Mouse (Mus musculus): ENCODE data around the gene Zfyve26. TPM values are rescaled to one million over a fixed set of nuclear protein-coding genes. Genes with fewer than 3 reads are reported as not detected.
"Not testable (repeated sequence)": the region's sequence is repeated elsewhere in the genome, so short reads cannot be mapped to it uniquely, and the experiment has no call there.

Gene Zfyve26
- polyA plus RNA-seq, 1 experiment from 2014 or later: 13.7 TPM

DNA sequence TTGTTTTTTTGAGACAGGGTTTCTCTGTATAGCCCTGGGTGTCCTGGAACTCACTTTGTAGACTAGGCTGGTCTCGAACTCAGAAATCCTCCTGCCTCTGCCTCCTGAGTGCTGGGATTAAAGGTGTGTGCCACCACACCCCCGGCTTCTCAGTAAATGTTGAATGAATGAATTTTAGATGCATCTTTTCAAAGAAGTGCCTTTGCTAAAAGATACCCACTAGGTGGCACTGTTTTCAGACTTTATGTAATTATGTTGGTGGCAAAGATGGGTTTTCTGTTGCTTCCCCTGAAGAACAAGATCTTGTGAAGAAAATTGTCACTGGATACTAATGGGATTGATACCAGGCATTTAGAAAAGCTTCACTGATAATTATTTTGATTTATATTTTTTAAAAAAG, 26.4 kb upstream of the Zfyve26 start:
- not testable (repeated sequence) for H3K27ac ChIP-seq (ENCODE audit: low read depth, low read length); ATAC-seq (replicated peaks; ENCODE audit: insufficient number of reproducible peaks, low FRiP score, low TSS enrichment); H3K9me3 ChIP-seq (replicated peaks; ENCODE audit: control insufficient read depth, low read length); H3K4me2 ChIP-seq; H3K4me3 ChIP-seq (ENCODE audit: low read depth, low read length); H3K36me3 ChIP-seq (ENCODE audit: control insufficient read depth, insufficient read depth, low read length); H3K27me3 ChIP-seq (ENCODE audit: control insufficient read depth, insufficient read depth, low read length); H3K4me1 ChIP-seq (ENCODE audit: control insufficient read depth, insufficient read depth, low read length); H3K9ac ChIP-seq (ENCODE audit: low read depth, low read length)
- WGBS (ENCODE audit: insufficient replicate concordance): 57% methylated on average over 2 of the region's 2 CpGs

DNA sequence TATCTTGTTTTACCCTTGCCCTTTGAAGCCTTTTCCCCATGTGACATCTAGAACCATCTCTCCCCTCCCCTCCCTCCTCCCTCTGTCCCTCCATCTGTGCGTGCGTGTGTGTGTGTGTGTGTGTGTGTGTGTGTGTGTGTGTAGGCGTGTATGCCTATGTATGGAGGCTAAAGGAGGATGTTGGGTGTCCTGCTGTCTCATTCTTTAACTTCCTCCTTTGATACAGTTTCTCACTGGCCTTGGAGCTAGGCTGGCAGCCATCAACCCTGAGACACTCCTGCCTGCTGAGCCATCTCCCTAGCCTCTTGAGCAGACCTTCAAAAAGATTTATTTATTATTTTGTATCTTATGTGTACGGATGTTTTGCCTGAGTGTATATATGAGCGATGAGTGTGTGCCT, 24.8 kb upstream of the Zfyve26 start:
- no peak overlapping the region for H3K4me2 ChIP-seq
- no peaks in the 10 kb centered on the region for H3K9me3 ChIP-seq (replicated peaks; ENCODE audit: control insufficient read depth, low read length)
- WGBS (ENCODE audit: insufficient replicate concordance): 79% methylated on average over 5 of the region's 5 CpGs
- no peaks in the 10 kb centered on the region for H3K36me3 ChIP-seq (ENCODE audit: control insufficient read depth, insufficient read depth, low read length)
- no peak for ATAC-seq (replicated peaks; ENCODE audit: insufficient number of reproducible peaks, low FRiP score, low TSS enrichment)
- no peak overlapping the region for H3K9ac ChIP-seq (ENCODE audit: low read depth, low read length)
- no peak overlapping the region for H3K27ac ChIP-seq (ENCODE audit: low read depth, low read length)
- H3K4me3 ChIP-seq (ENCODE audit: low read depth, low read length): no peak overlapping the region
- no peaks in the 10 kb centered on the region for H3K4me1 ChIP-seq (ENCODE audit: control insufficient read depth, insufficient read depth, low read length)
- H3K27me3 ChIP-seq (ENCODE audit: control insufficient read depth, insufficient read depth, low read length): no peaks in the 10 kb centered on the region

DNA sequence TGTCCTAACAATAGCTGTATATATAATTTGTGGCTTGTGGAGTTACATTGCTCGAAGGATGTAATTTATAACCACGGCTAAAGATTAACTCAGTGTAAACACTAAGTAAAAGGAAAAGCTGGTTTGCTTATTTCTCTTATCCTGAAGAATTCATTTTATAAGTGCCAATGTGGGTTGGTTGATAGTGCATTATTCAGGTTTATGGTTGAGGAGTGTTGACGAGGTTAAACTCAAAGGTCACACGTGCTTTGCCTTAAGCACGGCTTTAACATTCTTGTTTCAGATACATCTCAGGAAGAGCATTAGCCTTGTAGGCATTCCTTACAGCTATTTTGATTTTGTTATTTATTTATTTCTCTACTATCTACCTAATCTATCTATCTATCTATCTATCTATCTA, 21.2 kb upstream of the Zfyve26 start:
- no peak overlapping the region for H3K4me3 ChIP-seq (ENCODE audit: low read depth, low read length)
- no peaks in the 10 kb centered on the region for H3K36me3 ChIP-seq (ENCODE audit: control insufficient read depth, insufficient read depth, low read length)
- no peaks in the 10 kb centered on the region for H3K4me1 ChIP-seq (ENCODE audit: control insufficient read depth, insufficient read depth, low read length)
- ATAC-seq (replicated peaks; ENCODE audit: insufficient number of reproducible peaks, low FRiP score, low TSS enrichment): no peak
- no peak overlapping the region for H3K27ac ChIP-seq (ENCODE audit: low read depth, low read length)
- H3K9me3 ChIP-seq (replicated peaks; ENCODE audit: control insufficient read depth, low read length): no peaks in the 10 kb centered on the region
- no peak overlapping the region for H3K4me2 ChIP-seq
- WGBS (ENCODE audit: insufficient replicate concordance): 87% methylated on average over 5 of the region's 5 CpGs
- H3K9ac ChIP-seq (ENCODE audit: low read depth, low read length): no peak overlapping the region
- no peaks in the 10 kb centered on the region for H3K27me3 ChIP-seq (ENCODE audit: control insufficient read depth, insufficient read depth, low read length)

DNA sequence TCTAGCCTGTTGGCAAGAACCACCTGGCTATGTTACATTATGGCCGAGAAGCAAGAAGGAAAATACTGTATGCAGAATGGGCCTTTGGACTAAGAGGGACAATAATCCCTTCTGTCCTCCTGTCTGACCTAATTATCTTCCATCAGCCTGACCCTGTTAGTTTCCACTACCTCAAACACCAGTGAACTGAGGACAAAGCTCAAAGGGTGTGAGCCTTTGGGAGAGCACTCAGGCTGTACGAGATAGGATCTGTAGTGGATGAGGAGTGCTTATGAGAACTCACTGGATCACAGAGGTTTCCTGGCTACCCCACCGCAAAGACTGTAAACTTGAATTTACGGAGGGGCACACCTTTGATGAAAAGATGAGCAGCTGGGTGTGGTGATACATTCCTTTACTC, 17.6 kb upstream of the Zfyve26 start:
- Histone ChIP-seq H3K4me2 (no peak overlapping the region), H3K27ac (ENCODE audit: low read depth, low read length) (no peak overlapping the region), H3K36me3 (ENCODE audit: control insufficient read depth, insufficient read depth, low read length) (no peaks in the 10 kb centered on the region), H3K27me3 (ENCODE audit: control insufficient read depth, insufficient read depth, low read length) (no peaks in the 10 kb centered on the region), H3K4me3 (ENCODE audit: low read depth, low read length) (no peak overlapping the region), H3K4me1 (ENCODE audit: control insufficient read depth, insufficient read depth, low read length) (no peaks in the 10 kb centered on the region), H3K9ac (ENCODE audit: low read depth, low read length) (no peak overlapping the region), H3K9me3 (replicated peaks; ENCODE audit: control insufficient read depth, low read length) (no peaks in the 10 kb centered on the region)
- no peak for ATAC-seq (replicated peaks; ENCODE audit: insufficient number of reproducible peaks, low FRiP score, low TSS enrichment)
- 85% methylated on average over 4 of the region's 4 CpGs for WGBS (ENCODE audit: insufficient replicate concordance)

DNA sequence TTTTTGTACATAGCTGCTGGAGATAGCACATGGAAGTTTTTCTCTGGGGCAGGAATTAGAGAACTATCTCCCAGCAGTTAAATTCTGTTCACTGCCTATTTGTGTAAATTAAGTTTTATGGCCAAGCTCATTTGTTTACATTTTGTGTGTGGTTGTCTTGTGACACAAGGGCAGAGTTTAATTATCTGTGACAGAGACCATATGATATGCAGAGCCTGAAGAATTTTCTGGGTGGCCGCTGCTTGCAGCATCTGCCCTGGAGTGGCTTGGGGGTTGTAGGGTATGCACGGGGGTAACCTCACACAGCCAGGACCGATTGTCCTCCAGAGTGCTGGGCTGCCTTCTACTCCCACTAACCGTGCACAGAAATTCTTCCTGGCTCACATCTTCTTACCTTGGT, 9.9 kb upstream of the Zfyve26 start:
- 74% methylated on average over 4 of the region's 4 CpGs for WGBS (ENCODE audit: insufficient replicate concordance)
- no peak overlapping the region for H3K4me2 ChIP-seq

DNA sequence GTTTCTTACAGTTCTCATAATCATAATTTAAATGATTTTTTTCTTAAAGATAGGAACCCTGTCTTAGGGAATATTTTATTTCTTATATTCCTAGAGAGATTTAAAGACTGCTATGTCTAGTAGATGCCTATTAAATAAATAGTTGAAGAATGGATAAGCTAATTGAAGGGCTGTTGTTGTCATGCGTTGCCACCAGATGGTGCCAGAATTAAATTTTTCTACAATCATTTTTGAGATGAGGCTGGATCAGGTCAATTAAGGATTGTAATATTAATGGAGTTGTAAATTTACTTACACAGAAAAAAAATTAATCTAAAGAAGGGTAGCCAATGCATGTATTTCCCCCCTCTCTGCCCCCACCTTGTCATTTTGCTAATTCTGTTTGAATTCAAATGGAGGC, 9.0 kb upstream of the Zfyve26 start:
- Histone ChIP-seq H3K4me1 (ENCODE audit: control insufficient read depth, insufficient read depth, low read length) (no peaks in the 10 kb centered on the region), H3K27ac (ENCODE audit: low read depth, low read length) (no peak overlapping the region), H3K27me3 (ENCODE audit: control insufficient read depth, insufficient read depth, low read length) (no peaks in the 10 kb centered on the region), H3K9me3 (replicated peaks; ENCODE audit: control insufficient read depth, low read length) (no peaks in the 10 kb centered on the region), H3K9ac (ENCODE audit: low read depth, low read length) (no peak overlapping the region), H3K4me3 (ENCODE audit: low read depth, low read length) (no peak overlapping the region), H3K4me2 (no peak overlapping the region), H3K36me3 (ENCODE audit: control insufficient read depth, insufficient read depth, low read length) (no peaks in the 10 kb centered on the region)
- WGBS (ENCODE audit: insufficient replicate concordance): 62% methylated on average over 1 of the region's 1 CpGs
- no peak for ATAC-seq (replicated peaks; ENCODE audit: insufficient number of reproducible peaks, low FRiP score, low TSS enrichment)

More for the DNA sequence above, 9.9 kb upstream of the Zfyve26 start:
- no peak overlapping the region for H3K4me3 ChIP-seq (ENCODE audit: low read depth, low read length)
- no peaks in the 10 kb centered on the region for H3K27me3 ChIP-seq (ENCODE audit: control insufficient read depth, insufficient read depth, low read length)
- no peaks in the 10 kb centered on the region for H3K9me3 ChIP-seq (replicated peaks; ENCODE audit: control insufficient read depth, low read length)
- no peak overlapping the region for H3K9ac ChIP-seq (ENCODE audit: low read depth, low read length)
- no peak overlapping the region for H3K27ac ChIP-seq (ENCODE audit: low read depth, low read length)
- no peaks in the 10 kb centered on the region for H3K36me3 ChIP-seq (ENCODE audit: control insufficient read depth, insufficient read depth, low read length)
- H3K4me1 ChIP-seq (ENCODE audit: control insufficient read depth, insufficient read depth, low read length): no peaks in the 10 kb centered on the region
- no peak for ATAC-seq (replicated peaks; ENCODE audit: insufficient number of reproducible peaks, low FRiP score, low TSS enrichment)

DNA sequence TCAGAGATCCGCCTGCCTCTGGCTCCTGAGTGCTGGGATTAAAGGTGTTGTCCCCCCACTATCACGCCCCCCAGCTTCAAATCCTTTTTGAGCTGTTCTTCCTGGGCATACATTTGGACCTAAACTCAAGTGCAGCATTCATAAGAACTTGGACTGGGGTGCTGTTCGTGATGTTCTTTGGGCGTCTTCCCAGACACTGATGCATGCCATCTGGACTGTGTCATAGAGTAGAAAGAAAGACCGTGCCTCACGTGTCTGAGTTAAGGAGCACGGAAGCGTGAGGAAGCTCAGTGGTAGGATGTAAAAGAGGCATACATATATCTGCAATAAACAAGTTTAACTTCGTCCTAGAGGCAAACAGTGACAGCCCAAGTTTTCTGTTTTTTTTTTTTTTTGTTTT, 5.7 kb upstream of the Zfyve26 start:
- Histone ChIP-seq H3K27ac (ENCODE audit: low read depth, low read length) (no peak overlapping the region), H3K9me3 (replicated peaks; ENCODE audit: control insufficient read depth, low read length) (no peaks in the 10 kb centered on the region), H3K27me3 (ENCODE audit: control insufficient read depth, insufficient read depth, low read length) (no peaks in the 10 kb centered on the region), H3K4me1 (ENCODE audit: control insufficient read depth, insufficient read depth, low read length) (no peaks in the 10 kb centered on the region), H3K4me2 (no peak overlapping the region), H3K36me3 (ENCODE audit: control insufficient read depth, insufficient read depth, low read length) (no peaks in the 10 kb centered on the region), H3K4me3 (ENCODE audit: low read depth, low read length) (no peak overlapping the region), H3K9ac (ENCODE audit: low read depth, low read length) (no peak overlapping the region)
- 82% methylated on average over 9 of the region's 9 CpGs for WGBS (ENCODE audit: insufficient replicate concordance)
- ATAC-seq (replicated peaks; ENCODE audit: insufficient number of reproducible peaks, low FRiP score, low TSS enrichment): no peak

DNA sequence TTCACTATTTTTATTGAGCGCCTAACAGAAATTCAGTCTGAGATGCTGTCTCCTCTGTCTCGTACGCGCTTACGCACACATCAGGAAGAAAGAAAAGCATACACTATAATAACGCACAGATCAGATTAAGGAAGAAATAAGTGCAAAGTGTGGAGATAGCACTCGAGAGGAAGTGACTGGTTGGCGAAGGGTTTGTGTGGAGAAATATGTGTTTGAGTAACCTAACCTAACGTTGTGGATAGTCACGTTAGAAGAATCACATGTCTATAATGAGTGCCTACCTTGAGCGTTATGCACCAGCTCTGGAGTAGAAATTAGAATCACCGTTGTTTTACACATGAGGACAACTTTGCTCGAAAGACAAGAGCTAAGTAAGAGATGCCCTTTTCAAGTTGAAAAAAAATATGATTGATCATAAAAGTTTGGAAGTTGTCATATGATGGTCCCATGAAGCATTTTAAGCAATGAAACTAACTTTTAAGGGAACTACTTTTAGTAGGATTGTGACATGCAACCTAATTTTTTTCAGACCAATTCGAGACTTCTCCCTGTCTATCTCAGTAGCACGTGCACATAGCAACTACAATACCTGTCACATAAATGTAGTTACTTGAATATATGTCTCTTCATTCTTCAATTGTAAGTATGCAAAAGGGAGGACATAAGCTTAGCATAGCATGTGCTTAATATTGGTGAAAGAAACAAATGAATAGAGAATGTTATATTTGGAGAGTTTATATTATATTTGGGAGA, 2.0 kb upstream of the Zfyve26 start:
- Histone ChIP-seq H3K9ac (ENCODE audit: low read depth, low read length) (peak overlapping the region; percentile 70), H3K4me3 (ENCODE audit: low read depth, low read length) (peak overlapping the region; percentile 75), H3K27ac (ENCODE audit: low read depth, low read length) (no peak overlapping the region), H3K4me1 (ENCODE audit: control insufficient read depth, insufficient read depth, low read length) (0 out of 2 replicates have a peak, but pooled peaks cover 7% of the 10 kb centered on the region), H3K36me3 (ENCODE audit: control insufficient read depth, insufficient read depth, low read length) (no peaks in the 10 kb centered on the region), H3K4me2 (peak overlapping the region; percentile 87), H3K9me3 (replicated peaks; ENCODE audit: control insufficient read depth, low read length) (no peaks in the 10 kb centered on the region), H3K27me3 (ENCODE audit: control insufficient read depth, insufficient read depth, low read length) (no peaks in the 10 kb centered on the region)
- ATAC-seq (replicated peaks; ENCODE audit: insufficient number of reproducible peaks, low FRiP score, low TSS enrichment): no peak
- 16% methylated on average over 15 of the region's 15 CpGs for WGBS (ENCODE audit: insufficient replicate concordance)

DNA sequence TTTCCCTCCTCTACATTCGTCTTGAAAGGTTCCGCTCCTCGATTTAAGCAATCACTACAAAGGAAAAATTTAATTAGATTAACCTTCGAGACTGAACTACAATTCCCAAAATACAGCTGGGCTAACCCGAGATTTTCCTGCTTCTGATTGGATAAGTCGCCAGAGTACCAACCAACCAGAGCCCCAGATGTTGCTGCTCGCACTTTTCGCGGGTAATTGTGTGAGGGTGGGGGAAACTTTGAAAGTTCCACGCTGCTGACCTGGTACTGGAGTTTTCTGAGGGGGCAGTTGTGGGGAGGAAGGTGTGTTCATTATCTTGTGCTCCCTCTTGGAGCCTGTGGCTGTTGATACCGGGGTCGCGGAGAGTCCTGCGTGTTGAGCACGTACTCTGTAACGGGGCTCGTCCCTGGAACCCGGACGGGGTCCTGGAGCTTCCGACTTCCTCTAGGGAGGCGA, 1.0 kb upstream of the Zfyve26 start, which contains the start of gene Rad51b:
TSS of gene Rad51b (plus strand) at position 162 of the 456 bp plus-strand sequence.
- Histone ChIP-seq H3K9me3 (replicated peaks; ENCODE audit: control insufficient read depth, low read length) (no peaks in the 10 kb centered on the region), H3K9ac (ENCODE audit: low read depth, low read length) (peak within 1 kb of the TSS; percentile 70)

More for the DNA sequence above, 1.0 kb upstream of the Zfyve26 start, which contains the start of gene Rad51b:
- peak within 1 kb of the TSS; percentile 75 for H3K4me3 ChIP-seq (ENCODE audit: low read depth, low read length)
- WGBS (ENCODE audit: insufficient replicate concordance): under 1% methylated on average over 21 of the region's 21 CpGs
- no peaks in the 10 kb centered on the region for H3K36me3 ChIP-seq (ENCODE audit: control insufficient read depth, insufficient read depth, low read length)
- H3K27ac ChIP-seq (ENCODE audit: low read depth, low read length): peak within 1 kb of the TSS; percentile 16; the same call in 1 of the 2 replicates
- H3K4me1 ChIP-seq (ENCODE audit: control insufficient read depth, insufficient read depth, low read length): 0 out of 2 replicates have a peak, but pooled peaks cover 7% of the 10 kb centered on the region
- ATAC-seq (replicated peaks; ENCODE audit: insufficient number of reproducible peaks, low FRiP score, low TSS enrichment): peak; percentile 78
- H3K4me2 ChIP-seq: peak within 1 kb of the TSS; percentile 87
- H3K27me3 ChIP-seq (ENCODE audit: control insufficient read depth, insufficient read depth, low read length): no peaks in the 10 kb centered on the region
